Mouse (Mus musculus) G1E-ER4 (cell line): ENCODE data around the gene Gm7361. TPM values are rescaled to one million over a fixed set of nuclear protein-coding genes. Genes with fewer than 3 reads are reported as not detected.
"Not testable (repeated sequence)": the region's sequence is repeated elsewhere in the genome, so short reads cannot be mapped to it uniquely, and the experiment has no call there.

Source experiments
- GATA1 ChIP-seq: IDR thresholded peaks from one replicate; pipeline ENCODE4 v1.8.0; 2012; ENCODE audit warnings: low read length, inconsistent platforms
- polyA plus RNA-seq: library from polyadenylated mRNA; stranded (reverse); fragments of >175 nt; gene quantifications from 2 replicates; pipeline ENCODE4 v1.2.3, GENCODE M21; 2012

Gm7361 gene
- not detected in 2 replicates for polyA plus RNA-seq

DNA sequence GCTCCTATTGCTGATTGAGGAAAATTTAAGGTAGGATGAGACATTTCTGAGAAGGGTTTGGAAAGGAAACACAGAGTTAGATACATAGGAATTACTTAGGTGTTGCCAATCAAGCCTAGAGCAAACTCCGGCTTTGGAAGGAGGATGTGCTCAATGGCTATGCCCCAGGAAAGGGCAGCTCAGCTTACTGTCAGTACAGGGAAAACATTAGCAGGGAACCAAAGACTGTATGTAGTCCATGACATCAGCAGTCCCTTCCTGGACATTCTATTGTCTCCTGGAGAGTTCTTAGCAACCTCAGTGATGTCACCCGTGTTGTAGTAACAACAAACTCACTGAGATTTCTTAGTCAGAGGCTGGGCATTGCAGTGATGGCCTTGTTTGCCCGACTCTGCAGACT lies at the start of gene Gm7361:
Gm7361 (plus strand) TSS at position 301 of the 400 bp plus-strand sequence.
- not testable (repeated sequence) for TF ChIP-seq GATA1

DNA sequence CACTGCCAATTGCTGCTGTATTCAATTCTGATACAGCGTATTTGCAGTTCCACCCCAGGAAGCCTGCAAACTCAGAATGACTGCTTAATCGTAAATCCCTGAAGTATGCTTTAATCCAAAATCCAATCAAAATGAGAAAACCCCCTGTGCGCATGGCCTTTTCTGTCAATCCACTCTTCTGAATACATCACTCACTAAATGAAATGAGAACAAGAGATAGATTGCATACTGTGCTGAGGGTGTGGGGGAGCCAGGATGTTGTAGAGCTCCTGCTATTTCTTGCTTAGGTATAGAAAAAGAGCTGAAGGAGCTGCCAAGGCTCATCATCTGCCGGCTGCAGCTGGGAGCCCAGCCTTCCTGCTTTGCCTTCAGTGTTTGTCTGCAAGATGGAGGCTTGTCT lies 46.5 kb upstream of the Gm7361 start:
- TF ChIP-seq GATA1: no peak

DNA sequence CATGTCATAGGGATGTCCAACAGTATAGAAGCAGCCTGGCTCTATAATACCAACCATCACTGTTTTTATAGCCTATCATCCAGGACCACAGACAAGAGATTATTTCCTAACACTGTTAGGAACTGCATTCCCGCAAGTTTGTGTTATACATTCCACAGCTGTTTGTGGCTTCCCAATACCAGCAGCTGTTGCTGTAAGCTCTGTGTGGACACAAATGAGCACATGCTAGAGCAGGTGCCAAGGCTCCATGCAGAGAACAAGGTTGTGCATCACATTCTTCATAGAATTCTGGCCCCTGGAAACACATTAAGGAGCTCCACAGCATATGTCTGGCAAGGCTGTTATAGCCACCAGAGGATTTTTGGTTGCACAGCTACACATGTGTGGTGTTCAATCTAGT lies 35.4 kb upstream of the Gm7361 start:
- no peak for TF ChIP-seq GATA1

DNA sequence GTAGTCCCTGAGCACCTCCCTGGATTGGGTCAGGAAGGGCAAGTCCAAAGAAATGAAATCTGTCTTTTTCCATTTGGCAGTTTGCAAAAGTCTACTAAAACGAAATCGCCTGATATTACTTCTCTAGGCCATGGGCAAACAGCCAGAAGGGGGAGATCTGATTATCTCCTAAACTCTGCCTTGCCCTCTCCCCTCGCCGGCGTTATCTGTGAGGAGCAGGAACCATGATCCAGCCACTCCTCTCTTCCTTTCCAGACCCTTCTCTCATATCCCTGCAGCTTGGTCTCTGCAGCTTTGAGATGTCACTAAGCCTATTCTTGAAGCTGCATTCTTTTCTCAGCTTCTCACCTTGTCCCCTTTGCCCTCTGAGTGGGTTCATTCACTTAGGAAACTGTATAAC lies 22.9 kb downstream of the Gm7361 start:
- no peak for TF ChIP-seq GATA1

DNA sequence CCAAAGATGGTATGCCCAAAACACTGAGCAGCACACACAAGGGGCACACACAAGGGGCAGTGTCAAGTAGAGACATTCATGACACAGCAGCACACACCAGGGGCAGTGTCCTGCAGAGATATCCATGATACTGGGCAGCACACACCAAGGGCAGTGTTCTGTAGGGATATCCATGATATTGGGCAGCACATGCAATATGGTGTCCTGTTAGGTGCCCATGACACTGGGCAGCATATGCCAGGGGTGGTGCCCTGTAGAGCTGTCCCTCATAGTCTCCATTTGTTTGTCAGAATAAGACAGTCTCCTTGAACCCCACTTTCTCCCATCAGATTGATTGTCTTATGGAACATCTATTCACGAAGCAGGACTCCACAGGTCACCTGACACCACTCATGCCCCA lies 24.2 kb downstream of the Gm7361 start:
- TF ChIP-seq GATA1: no peak

DNA sequence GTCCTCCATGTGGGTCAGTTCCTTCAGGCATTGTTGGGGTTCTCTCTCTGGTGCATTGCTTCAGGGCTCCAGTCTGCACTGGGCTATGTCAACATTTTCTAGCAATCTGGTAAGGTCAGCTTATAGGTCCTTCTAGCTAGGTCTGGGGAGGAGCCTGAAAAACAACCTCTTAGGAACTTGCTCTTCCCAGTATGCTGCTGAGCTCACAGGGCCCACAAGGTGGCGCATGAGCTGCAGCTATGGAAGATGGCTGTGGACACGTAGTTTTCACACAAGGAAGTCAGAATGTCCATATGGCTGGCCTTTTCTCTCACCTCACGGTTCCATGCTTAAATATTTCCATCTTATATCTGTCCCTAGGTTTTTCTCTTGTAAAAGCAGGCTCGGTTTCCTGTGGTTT lies 24.8 kb downstream of the Gm7361 start:
- no peak for TF ChIP-seq GATA1

DNA sequence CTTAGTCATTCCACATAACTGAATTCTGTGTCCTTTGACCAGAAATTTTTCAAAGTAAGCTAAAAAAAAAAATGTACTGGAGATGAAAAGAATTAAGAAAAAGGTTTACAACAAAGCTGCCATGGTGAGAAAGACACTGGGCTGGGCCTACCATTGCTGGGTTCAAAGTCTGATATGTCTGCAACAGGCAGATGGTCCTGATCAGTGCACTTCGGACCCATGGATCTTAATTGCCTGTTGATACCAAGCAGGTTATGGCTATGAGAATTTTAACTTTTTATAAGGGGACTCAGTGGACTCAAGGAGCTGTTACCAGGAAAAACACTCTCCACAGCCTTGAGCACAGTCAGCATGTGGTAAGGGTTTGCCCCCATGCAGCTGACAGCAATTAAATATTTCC lies 25.9 kb downstream of the Gm7361 start:
- TF ChIP-seq GATA1: no peak

DNA sequence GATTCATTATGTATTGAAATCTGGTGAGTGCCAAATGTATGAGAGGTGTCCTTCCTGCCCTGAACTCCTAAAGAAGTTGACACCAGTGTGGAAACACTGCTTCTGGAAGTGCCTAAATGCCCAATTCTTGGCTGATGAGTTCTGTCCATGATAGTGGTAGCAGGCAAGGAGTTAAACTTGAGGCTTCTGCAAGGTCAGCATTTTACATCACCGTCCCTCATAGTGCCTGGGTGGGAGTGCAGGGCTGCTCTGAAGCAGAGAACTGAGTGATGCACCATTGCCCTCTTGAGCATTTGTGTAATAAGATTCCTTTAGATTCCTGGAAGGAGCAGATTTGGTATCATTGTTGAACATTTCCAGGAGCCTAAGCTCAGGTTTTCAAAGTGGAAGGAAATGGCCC lies 34.1 kb downstream of the Gm7361 start:
- TF ChIP-seq GATA1: no peak

DNA sequence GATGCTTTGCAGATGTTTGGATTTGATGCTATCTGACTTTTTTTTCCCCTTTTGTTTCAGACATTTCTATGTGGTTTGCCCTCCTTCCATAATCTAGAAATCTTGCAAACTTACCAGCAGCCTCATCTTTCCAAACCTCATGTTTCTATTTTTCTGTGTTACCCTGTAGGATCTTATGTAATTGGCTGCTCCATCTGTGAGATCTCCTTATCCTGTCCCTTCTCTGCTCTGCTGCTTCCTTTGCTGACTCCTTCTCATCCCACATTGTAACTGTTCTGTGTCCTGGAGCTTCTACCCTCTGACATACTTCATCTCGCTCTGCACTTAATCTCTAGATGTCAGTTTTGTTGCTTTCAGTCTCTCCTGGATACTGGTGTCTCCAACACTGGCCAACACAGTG lies 35.8 kb downstream of the Gm7361 start:
- TF ChIP-seq GATA1: no peak

Other genes with a start within 250 kb of the Gm7361 start
- gene Gm5862, start 234.8 kb upstream of the Gm7361 start, polyA plus RNA-seq: not detected in 2 replicates
- not detected in 2 replicates for gene Speer4a, start 218.1 kb upstream of the Gm7361 start, polyA plus RNA-seq
- not detected in 2 replicates for gene Gm7347, start 199.1 kb upstream of the Gm7361 start, polyA plus RNA-seq
- gene Gm10471, start 168.4 kb upstream of the Gm7361 start, polyA plus RNA-seq: not detected in 2 replicates
- not detected in 2 replicates for gene 5031410I06Rik, start 152.3 kb upstream of the Gm7361 start, polyA plus RNA-seq
- not detected in 2 replicates for gene Gm10220, start 136.3 kb upstream of the Gm7361 start, polyA plus RNA-seq